Mouse (Mus musculus) hindbrain, embryonic 16.5 days (tissue): Measurements from ENCODE around the gene Cpt1b. TPM values are rescaled to one million over a fixed set of nuclear protein-coding genes. Genes with fewer than 3 reads are reported as not detected.
A peak's percentile ranks its signal among the peaks of the same experiment; 100 is the strongest.

Source experiments
- ATAC-seq: fragments of 200-750 bp; cut with Nextera tagmentation; 2 replicates; pipeline ENCODE4 v1.8.0; 2017; ENCODE audit warnings: moderate TSS enrichment, moderate library complexity
- H3K27ac ChIP-seq: fragments of 300-500 bp; sonication (generic); 2 replicates; pipeline ENCODE4 v1.5.1; 2014; ENCODE audit warnings: low read depth, mild to moderate bottlenecking, control low read depth, low read length, moderate library complexity
- H3K27me3 ChIP-seq: fragments of 300-500 bp; sonication (generic); replicated peaks from 2 replicates; pipeline ENCODE4 v1.6.1; 2014; ENCODE audit warnings: low read length; ENCODE audit not compliant: control insufficient read depth, insufficient read depth
- H3K36me3 ChIP-seq: fragments of 300-500 bp; sonication (generic); 2 replicates; pipeline ENCODE4 v1.6.1; 2014; ENCODE audit warnings: mild to moderate bottlenecking, low read length, moderate library complexity, mixed read lengths; ENCODE audit not compliant: control insufficient read depth, insufficient read depth
- H3K4me1 ChIP-seq: fragments of 300-500 bp; sonication (generic); 2 replicates; pipeline ENCODE4 v1.6.1; 2014; ENCODE audit warnings: low read depth, low read length; ENCODE audit not compliant: control insufficient read depth, insufficient read depth
- H3K4me2 ChIP-seq: fragments of 300-500 bp; sonication (generic); 2 replicates; pipeline ENCODE4 v1.6.1; 2014; ENCODE audit warnings: mild to moderate bottlenecking, low read length, control low read depth, moderate library complexity
- H3K4me3 ChIP-seq: fragments of 300-500 bp; sonication (generic); 2 replicates; pipeline ENCODE4 v1.5.1; 2014; ENCODE audit warnings: mild to moderate bottlenecking, low read length, control low read depth, moderate library complexity
- H3K9ac ChIP-seq: fragments of 300-500 bp; sonication (generic); 2 replicates; pipeline ENCODE4 v1.6.1; 2014; ENCODE audit warnings: low read depth, mild to moderate bottlenecking, control low read depth, low read length, moderate library complexity
- H3K9me3 ChIP-seq: fragments of 300-500 bp; sonication (generic); 2 replicates; pipeline ENCODE4 v1.6.1; 2014; ENCODE audit warnings: mild to moderate bottlenecking, low read length, moderate library complexity; ENCODE audit not compliant: control insufficient read depth
- WGBS: fragments of 180-500 bp; shearing (Covaris S2); extraction: QIAGEN DNeasy Blood & Tissue Kit; methylation state at CpG from one replicate; pipeline ENCODE4 v1.1.7; 2014; 5-methylcytosine and 5-hydroxymethylcytosine counted together
- polyA plus RNA-seq: library from polyadenylated mRNA; unstranded; fragments of >200 nt; fragmentation: Nextera tagmentation; extraction: Ambion mirVana; gene quantifications from 2 replicates; pipeline ENCODE4 v1.2.1, GENCODE M21; 2015

Cpt1b gene
- polyA plus RNA-seq, 1 experiment from 2014 or later = 0.60 TPM

- H3K27ac ChIP-seq = no peak overlapping the region
- H3K4me2 ChIP-seq = no peak overlapping the region
- H3K4me1 ChIP-seq = no peaks in the 10 kb centered on the region
- no peak overlapping the region for H3K4me3 ChIP-seq
- H3K9me3 ChIP-seq = no peaks in the 10 kb centered on the region
- ATAC-seq = no peak
- no peaks in the 10 kb centered on the region for H3K27me3 ChIP-seq
- peaks cover 43% of the 10 kb centered on the region for H3K36me3 ChIP-seq
- H3K9ac ChIP-seq = no peak overlapping the region
- 86% methylated on average over 7 of the region's 7 CpGs for WGBS
Observed at GRCm38 (mm10) chr15:89462176-89462575, 36.5 kb upstream of the Cpt1b start.

- Histone ChIP-seq H3K4me3 (no peak overlapping the region), H3K27ac (no peak overlapping the region), H3K9me3 (no peaks in the 10 kb centered on the region), H3K27me3 (no peaks in the 10 kb centered on the region), H3K36me3 (peaks cover 51% of the 10 kb centered on the region), H3K4me1 (no peaks in the 10 kb centered on the region; the same call in 1 of the 2 replicates), H3K9ac (no peak overlapping the region), H3K4me2 (no peak overlapping the region)
- no peak for ATAC-seq
- 81% methylated on average over 15 of the region's 15 CpGs for WGBS
Observed at GRCm38 (mm10) chr15:89461321-89461720, 35.7 kb upstream of the Cpt1b start.

- no peak overlapping the region for H3K9ac ChIP-seq
- no peaks in the 10 kb centered on the region for H3K27me3 ChIP-seq
- no peak overlapping the region for H3K4me2 ChIP-seq
- no peak overlapping the region for H3K27ac ChIP-seq
- 79% methylated on average over 10 of the region's 10 CpGs for WGBS
- no peak overlapping the region for H3K4me3 ChIP-seq
- peaks cover 9% of the 10 kb centered on the region for H3K4me1 ChIP-seq
- peaks cover 52% of the 10 kb centered on the region for H3K36me3 ChIP-seq
- no peak for ATAC-seq
- H3K9me3 ChIP-seq = no peaks in the 10 kb centered on the region
Observed at GRCm38 (mm10) chr15:89460298-89460697, 34.6 kb upstream of the Cpt1b start.

- Histone ChIP-seq H3K9me3 (no peaks in the 10 kb centered on the region), H3K27ac (no peak overlapping the region), H3K27me3 (no peaks in the 10 kb centered on the region), H3K4me2 (no peak overlapping the region), H3K4me3 (no peak overlapping the region), H3K4me1 (peaks cover 13% of the 10 kb centered on the region), H3K9ac (no peak overlapping the region), H3K36me3 (peaks cover 52% of the 10 kb centered on the region)
- no peak for ATAC-seq
- 91% methylated on average over 7 of the region's 7 CpGs for WGBS
Observed at GRCm38 (mm10) chr15:89459821-89460220, 34.2 kb upstream of the Cpt1b start.

- H3K4me3 ChIP-seq = no peak overlapping the region
- no peak overlapping the region for H3K4me2 ChIP-seq
- H3K9me3 ChIP-seq = no peaks in the 10 kb centered on the region
- 92% methylated on average over 15 of the region's 15 CpGs for WGBS
- peaks cover 52% of the 10 kb centered on the region for H3K36me3 ChIP-seq
- H3K27me3 ChIP-seq = no peaks in the 10 kb centered on the region
- H3K9ac ChIP-seq = no peak overlapping the region
- peaks cover 15% of the 10 kb centered on the region for H3K4me1 ChIP-seq
- no peak overlapping the region for H3K27ac ChIP-seq
- no peak for ATAC-seq
Observed at GRCm38 (mm10) chr15:89458942-89459341, 33.3 kb upstream of the Cpt1b start.

GRCm38 (mm10) chr15:89455642-89456041 is 30.0 kb upstream of the Cpt1b start:
- no peaks in the 10 kb centered on the region for H3K9me3 ChIP-seq
- ATAC-seq = no peak
- peak overlapping the region; percentile 65; the same call in 1 of the 2 replicates for H3K9ac ChIP-seq
- no peak overlapping the region for H3K27ac ChIP-seq
- peaks cover 37% of the 10 kb centered on the region for H3K36me3 ChIP-seq
- no peaks in the 10 kb centered on the region for H3K27me3 ChIP-seq
- H3K4me1 ChIP-seq = peaks cover 21% of the 10 kb centered on the region
- H3K4me3 ChIP-seq = peak overlapping the region; percentile 48
- 73% methylated on average over 6 of the region's 6 CpGs for WGBS
- peak overlapping the region; percentile 79 for H3K4me2 ChIP-seq

GRCm38 (mm10) chr15:89454857-89455256 is 29.2 kb upstream of the Cpt1b start:
- Histone ChIP-seq H3K4me3 (peak overlapping the region; percentile 48), H3K9ac (peak overlapping the region; percentile 65), H3K27me3 (no peaks in the 10 kb centered on the region), H3K4me2 (peak overlapping the region; percentile 79), H3K27ac (peak overlapping the region; percentile 68; the same call in 1 of the 2 replicates), H3K9me3 (no peaks in the 10 kb centered on the region), H3K4me1 (peaks cover 21% of the 10 kb centered on the region), H3K36me3 (peaks cover 34% of the 10 kb centered on the region)
- peak; percentile 34; the same call in 1 of the 2 replicates for ATAC-seq
- WGBS = 9% methylated on average over 5 of the region's 6 CpGs

GRCm38 (mm10) chr15:89453865-89454478 is 28.3 kb upstream of the Cpt1b start, which contains the start of gene Mapk8ip2:
Gene Mapk8ip2 (plus strand): TSS chr15:89453913.
- Histone ChIP-seq H3K9ac (peak within 1 kb of the TSS; percentile 65), H3K9me3 (no peaks in the 10 kb centered on the region), H3K4me3 (peak within 1 kb of the TSS; percentile 48), H3K36me3 (peaks cover 27% of the 10 kb centered on the region), H3K27ac (peak within 1 kb of the TSS; percentile 68), H3K4me1 (peaks cover 21% of the 10 kb centered on the region), H3K27me3 (no peaks in the 10 kb centered on the region), H3K4me2 (peak within 1 kb of the TSS; percentile 79)
- WGBS = 0% methylated on average over 48 of the region's 53 CpGs
- ATAC-seq = peak; percentile 79

GRCm38 (mm10) chr15:89452906-89453864 is 27.5 kb upstream of the Cpt1b start:
- Histone ChIP-seq H3K9me3 (no peaks in the 10 kb centered on the region), H3K27me3 (no peaks in the 10 kb centered on the region), H3K4me2 (peak overlapping the region; percentile 79), H3K36me3 (peaks cover 19% of the 10 kb centered on the region), H3K4me1 (peaks cover 21% of the 10 kb centered on the region), H3K27ac (peak overlapping the region; percentile 68), H3K4me3 (peak overlapping the region; percentile 48), H3K9ac (peak overlapping the region; percentile 65)
- ATAC-seq = peak; percentile 80
- WGBS = 4% methylated on average over 24 of the region's 24 CpGs
